Mouse (Mus musculus) midbrain, embryonic 12.5 days (tissue): ENCODE measurements around the gene Sumo2. TPM values are rescaled to one million over a fixed set of nuclear protein-coding genes. Genes with fewer than 3 reads are reported as not detected.
"Not testable (repeated sequence)": the region's sequence is repeated elsewhere in the genome, so short reads cannot be mapped to it uniquely, and the experiment has no call there.

ENCODE experiments used
- ATAC-seq: fragments of 200-750 bp; cut with Nextera tagmentation; 2 replicates; pipeline ENCODE4 v1.8.0; 2017; ENCODE audit warnings: low read depth, moderate TSS enrichment, moderate library complexity; ENCODE audit not compliant: low FRiP score
- H3K27ac ChIP-seq: fragments of 300-500 bp; sonication (generic); replicated peaks from 2 replicates; pipeline ENCODE4 v1.5.1; 2016; ENCODE audit warnings: mild to moderate bottlenecking
- H3K27me3 ChIP-seq: fragments of 300-500 bp; sonication (generic); 2 replicates; pipeline ENCODE4 v1.6.1; 2016; ENCODE audit warnings: mild to moderate bottlenecking
- H3K36me3 ChIP-seq: fragments of 300-500 bp; sonication (generic); 2 replicates; pipeline ENCODE4 v1.6.1; 2016
- H3K4me1 ChIP-seq: fragments of 300-500 bp; sonication (generic); 2 replicates; pipeline ENCODE4 v1.6.1; 2016
- H3K4me2 ChIP-seq: fragments of 300-500 bp; sonication (generic); replicated peaks from 2 replicates; pipeline ENCODE4 v1.6.1; 2016; ENCODE audit warnings: mild to moderate bottlenecking, moderate library complexity
- H3K4me3 ChIP-seq: fragments of 300-500 bp; sonication (generic); 2 replicates; pipeline ENCODE4 v1.5.1; 2016; ENCODE audit warnings: mild to moderate bottlenecking
- H3K9ac ChIP-seq: fragments of 300-500 bp; sonication (generic); replicated peaks from 2 replicates; pipeline ENCODE4 v1.6.1; 2016; ENCODE audit warnings: mild to moderate bottlenecking, moderate library complexity
- H3K9me3 ChIP-seq: fragments of 300-500 bp; sonication (generic); 2 replicates; pipeline ENCODE4 v1.6.1; 2016; ENCODE audit warnings: mild to moderate bottlenecking
- whole genome bisulfite sequencing: fragments of 180-500 bp; shearing (Covaris S2); methylation state at CpG from one replicate; pipeline ENCODE4 v1.1.7; 2016; 5-methylcytosine and 5-hydroxymethylcytosine counted together
- polyA plus RNA-seq: library from polyadenylated mRNA; unstranded; fragments of >200 nt; fragmentation: Nextera tagmentation; extraction: Ambion mirVana; gene quantifications from 2 replicates; pipeline ENCODE4 v1.2.1, GENCODE M21; 2016

Sumo2 gene
- polyA plus RNA-seq, 1 experiment from 2014 or later = 1,429 TPM

DNA sequence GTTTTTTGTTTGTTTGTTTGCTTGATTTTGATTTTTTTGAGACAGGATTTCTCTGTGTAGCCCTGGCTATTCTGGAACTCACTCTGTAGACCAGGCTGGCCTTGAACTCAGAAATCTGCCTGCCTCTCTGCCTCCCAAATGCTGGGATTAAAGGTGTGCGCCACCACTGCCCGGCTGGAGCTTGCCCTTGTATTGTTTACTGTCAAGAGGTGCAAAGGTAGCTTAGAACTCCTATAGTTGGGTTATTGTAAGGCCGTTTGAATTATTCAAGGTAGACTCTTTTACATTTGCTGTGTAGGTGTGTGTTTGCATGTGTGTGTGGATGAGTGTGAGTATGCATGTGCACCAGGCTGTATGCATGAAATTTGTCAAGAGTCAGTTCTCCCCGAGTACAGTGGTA is 59.4 kb downstream of the Sumo2 start:
- H3K9ac ChIP-seq = not testable (repeated sequence)
- WGBS = 79% methylated on average over 4 of the region's 4 CpGs

DNA sequence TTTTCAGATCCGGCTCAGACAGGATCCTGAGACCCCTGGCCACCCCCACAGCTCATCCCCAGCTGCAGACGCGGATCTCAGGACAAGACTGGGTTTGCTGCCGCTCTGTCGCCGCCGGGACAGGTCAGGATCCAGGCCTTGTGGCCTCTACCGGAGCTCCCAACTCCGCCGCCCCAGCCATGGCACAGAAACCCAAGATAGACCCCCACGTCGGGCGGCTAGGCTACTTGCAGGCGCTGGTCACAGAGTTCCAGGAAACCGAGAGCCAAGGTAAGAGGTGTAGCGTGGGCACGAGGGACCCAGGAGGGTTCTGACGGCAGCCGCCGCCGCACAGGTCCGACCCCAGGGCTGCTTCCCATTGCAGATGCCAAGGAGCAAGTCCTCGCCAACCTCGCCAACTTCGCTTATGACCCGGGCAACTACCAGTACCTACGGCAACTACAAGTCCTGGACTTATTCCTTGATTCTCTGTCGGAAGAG is 60.3 kb downstream of the Sumo2 start:
- H3K4me3 ChIP-seq = peak overlapping the region; percentile 85
- peak overlapping the region; percentile 82 for H3K9ac ChIP-seq
- H3K4me2 ChIP-seq = peak overlapping the region; percentile 99
- H3K9me3 ChIP-seq = no peaks in the 10 kb centered on the region
- H3K27me3 ChIP-seq = no peaks in the 10 kb centered on the region
- no peaks in the 10 kb centered on the region; the same call in 1 of the 2 replicates for H3K36me3 ChIP-seq
- 6% methylated on average over 28 of the region's 28 CpGs for WGBS
- H3K27ac ChIP-seq = peak overlapping the region; percentile 35; the same call in 1 of the 2 replicates
- ATAC-seq = peak; percentile 16; the same call in 1 of the 2 replicates
- peaks cover 27% of the 10 kb centered on the region for H3K4me1 ChIP-seq

More for the DNA sequence above, 59.4 kb downstream of the Sumo2 start:
- H3K27me3 ChIP-seq, H3K9me3 ChIP-seq, ATAC-seq, H3K36me3 ChIP-seq, H3K27ac ChIP-seq: not testable (repeated sequence)
- peak overlapping the region; percentile 99 for H3K4me2 ChIP-seq
- peaks cover 27% of the 10 kb centered on the region for H3K4me1 ChIP-seq
- H3K4me3 ChIP-seq = peak overlapping the region; percentile 85; the same call in 1 of the 2 replicates

DNA sequence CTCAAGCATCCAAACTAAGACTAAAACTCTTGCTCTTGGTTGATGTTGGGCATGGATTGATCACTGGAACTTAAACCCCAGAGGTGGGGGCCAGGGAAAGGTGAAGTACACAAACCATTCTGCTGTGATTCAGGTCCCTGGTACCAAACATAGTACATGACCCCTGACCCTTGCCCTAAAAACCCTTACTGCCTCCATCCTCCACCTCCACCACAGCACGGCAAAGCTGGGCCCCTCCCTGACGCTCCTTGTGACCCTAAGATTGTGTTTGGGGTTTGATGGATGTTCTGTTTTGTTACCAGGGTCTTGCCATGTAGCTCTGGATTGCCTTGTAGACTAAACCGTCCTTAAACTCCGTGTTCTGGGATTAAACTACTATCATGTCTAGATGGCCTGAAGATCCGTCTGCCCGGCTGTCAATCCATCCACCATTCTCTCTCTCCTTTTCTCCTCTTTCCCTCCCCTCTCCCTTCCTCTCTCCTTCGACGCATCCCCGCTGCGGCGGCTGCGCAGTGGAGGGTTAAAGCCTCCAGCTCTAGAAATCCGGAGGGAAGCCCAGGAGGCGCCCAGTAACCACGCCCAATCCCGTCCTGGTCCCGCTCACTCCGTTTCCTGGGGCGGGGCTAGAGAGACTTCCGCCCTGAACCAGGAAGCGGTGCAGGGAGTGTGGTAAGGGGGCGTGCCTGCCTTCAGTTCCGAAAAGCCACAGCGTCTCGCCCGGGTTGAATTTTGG is 60.9 kb downstream of the Sumo2 start, which contains the start of gene Armc7:
Gene Armc7 (plus strand): TSS at position 643 of the 733 bp plus-strand sequence.
- Histone ChIP-seq H3K27ac (peak within 1 kb of the TSS; percentile 75), H3K4me2 (peak within 1 kb of the TSS; percentile 99), H3K9ac (peak within 1 kb of the TSS; percentile 82), H3K27me3 (no peaks in the 10 kb centered on the region), H3K9me3 (no peaks in the 10 kb centered on the region), H3K4me3 (peak within 1 kb of the TSS; percentile 85), H3K36me3 (no peaks in the 10 kb centered on the region; the same call in 1 of the 2 replicates), H3K4me1 (peaks cover 27% of the 10 kb centered on the region)
- peak; percentile 97 for ATAC-seq
- 2% methylated on average over 26 of the region's 26 CpGs for WGBS

GRCm38 (mm10) chr11:115473626-115474275 is 62.3 kb downstream of the Sumo2 start:
- Histone ChIP-seq H3K4me2 (0 out of 2 replicates have a peak overlapping the region, but pooled peaks have one; percentile 9), H3K36me3 (no peaks in the 10 kb centered on the region), H3K9ac (0 out of 2 replicates have a peak overlapping the region, but pooled peaks have one; percentile 12), H3K27ac (peak overlapping the region; percentile 27; the same call in 1 of the 2 replicates), H3K27me3 (no peaks in the 10 kb centered on the region), H3K4me1 (peaks cover 27% of the 10 kb centered on the region), H3K4me3 (no peak overlapping the region), H3K9me3 (no peaks in the 10 kb centered on the region)
- 22% methylated on average over 15 of the region's 15 CpGs for WGBS
- no peak; the same call in 1 of the 2 replicates for ATAC-seq

Other genes with a start within 250 kb of the Sumo2 start
- gene Fads6, start 238.6 kb downstream of the Sumo2 start, polyA plus RNA-seq = 0.11 and 0.18 TPM in 2 replicates
- gene Otop2, start 229.1 kb downstream of the Sumo2 start, polyA plus RNA-seq = not detected in 2 replicates
- 0.05 TPM in 1 of 2 replicates, not detected in the other for gene Ush1g, start 214.2 kb downstream of the Sumo2 start, polyA plus RNA-seq
- 0.28 and 0.43 TPM in 2 replicates for gene Otop3, start 201.5 kb downstream of the Sumo2 start, polyA plus RNA-seq
- gene Hid1, start 168.5 kb downstream of the Sumo2 start, polyA plus RNA-seq = 32.9 and 38.6 TPM in 2 replicates
- 32.4 and 36.6 TPM in 2 replicates for gene Cdr2l, start 154.4 kb downstream of the Sumo2 start, polyA plus RNA-seq
- gene Mrpl58, start 132.5 kb downstream of the Sumo2 start, polyA plus RNA-seq = 234 and 265 TPM in 2 replicates
- gene Atp5h, start 116.3 kb downstream of the Sumo2 start, polyA plus RNA-seq = 873 and 889 TPM in 2 replicates
- gene Kctd2, start 116.1 kb downstream of the Sumo2 start, polyA plus RNA-seq = 32.0 and 40.4 TPM in 2 replicates
- gene Trim80, start 95.7 kb downstream of the Sumo2 start, polyA plus RNA-seq = not detected in 2 replicates
- gene Slc16a5, start 73.8 kb downstream of the Sumo2 start, polyA plus RNA-seq = 0.20 and 0.30 TPM in 2 replicates
- gene Armc7, start 60.6 kb downstream of the Sumo2 start, polyA plus RNA-seq = 10.3 and 13.1 TPM in 2 replicates
- gene Nt5c, start 44.4 kb downstream of the Sumo2 start, polyA plus RNA-seq = 81.6 and 83.8 TPM in 2 replicates
- 1,008 and 1,026 TPM in 2 replicates for gene Jpt1, start 21.9 kb downstream of the Sumo2 start, polyA plus RNA-seq
- 168 and 172 TPM in 2 replicates for gene Nup85, start 28.2 kb upstream of the Sumo2 start, polyA plus RNA-seq
- gene Mrps7, start 67.6 kb upstream of the Sumo2 start, polyA plus RNA-seq = 85.7 and 89.0 TPM in 2 replicates
- gene Gga3, start 67.8 kb upstream of the Sumo2 start, polyA plus RNA-seq = 34.6 and 37.2 TPM in 2 replicates
- 12.2 and 15.1 TPM in 2 replicates for gene Mif4gd, start 76.7 kb upstream of the Sumo2 start, polyA plus RNA-seq
- gene Slc25a19, start 92.0 kb upstream of the Sumo2 start, polyA plus RNA-seq = 26.2 and 26.9 TPM in 2 replicates
- gene Grb2, start 172.3 kb upstream of the Sumo2 start, polyA plus RNA-seq = 137 and 149 TPM in 2 replicates
- gene Tmem94, start 229.2 kb upstream of the Sumo2 start, polyA plus RNA-seq = 42.4 and 47.0 TPM in 2 replicates